Mouse (Mus musculus) limb, embryonic 12.5 days (tissue): Measurements from ENCODE around the gene Runx2. TPM values are rescaled to one million over a fixed set of nuclear protein-coding genes. Genes with fewer than 3 reads are reported as not detected.

Source experiments
- ATAC-seq: fragments of 200-750 bp; cut with Nextera tagmentation; 2 replicates; pipeline ENCODE4 v1.8.0; 2017; ENCODE audit warnings: low read depth, moderate TSS enrichment; ENCODE audit not compliant: insufficient number of reproducible peaks, insufficient read depth, low FRiP score, low TSS enrichment
- H3K27ac ChIP-seq: fragments of 300-500 bp; sonication (generic); 2 replicates; pipeline ENCODE4 v1.5.1; 2016; ENCODE audit warnings: mild to moderate bottlenecking, moderate library complexity
- H3K27me3 ChIP-seq: fragments of 300-500 bp; sonication (generic); 2 replicates; pipeline ENCODE4 v1.6.1; 2016; ENCODE audit warnings: mild to moderate bottlenecking, moderate library complexity
- H3K36me3 ChIP-seq: fragments of 300-500 bp; sonication (generic); 2 replicates; pipeline ENCODE4 v1.6.1; 2016; ENCODE audit warnings: mild to moderate bottlenecking, moderate library complexity
- H3K4me1 ChIP-seq: fragments of 300-500 bp; sonication (generic); replicated peaks from 2 replicates; pipeline ENCODE4 v1.6.1; 2016
- H3K4me2 ChIP-seq: fragments of 300-500 bp; sonication (generic); 2 replicates; pipeline ENCODE4 v1.6.1; 2016; ENCODE audit warnings: mild to moderate bottlenecking, moderate library complexity
- H3K4me3 ChIP-seq: fragments of 300-500 bp; sonication (generic); replicated peaks from 2 replicates; pipeline ENCODE4 v1.5.1; 2016; ENCODE audit warnings: mild to moderate bottlenecking
- H3K9ac ChIP-seq: fragments of 300-500 bp; sonication (generic); replicated peaks from 2 replicates; pipeline ENCODE4 v1.6.1; 2016; ENCODE audit warnings: mild to moderate bottlenecking, moderate library complexity
- H3K9me3 ChIP-seq: fragments of 300-500 bp; sonication (generic); 2 replicates; pipeline ENCODE4 v1.6.1; 2016; ENCODE audit warnings: mild to moderate bottlenecking, moderate library complexity
- WGBS: fragments of 180-500 bp; shearing (Covaris S2); methylation state at CpG from one replicate; pipeline ENCODE4 v1.1.7; 2016; 5-methylcytosine and 5-hydroxymethylcytosine counted together
- polyA plus RNA-seq: library from polyadenylated mRNA; unstranded; fragments of >200 nt; fragmentation: Nextera tagmentation; extraction: Ambion mirVana; gene quantifications from 2 replicates; pipeline ENCODE4 v1.2.1, GENCODE M21; 2016

Gene Runx2
- polyA plus RNA-seq, 1 experiment from 2014 or later = 8.3 TPM

GRCm38 (mm10) chr17:44660121-44660806, 154.3 kb downstream of the Runx2 start:
- Histone ChIP-seq H3K4me3 (no peak overlapping the region), H3K36me3 (no peaks in the 10 kb centered on the region), H3K9me3 (no peaks in the 10 kb centered on the region), H3K9ac (no peak overlapping the region), H3K4me2 (no peak overlapping the region), H3K4me1 (0 out of 2 replicates have a peak, but pooled peaks cover 5% of the 10 kb centered on the region), H3K27me3 (no peaks in the 10 kb centered on the region), H3K27ac (no peak overlapping the region)
- no peak for ATAC-seq
- WGBS = 73% methylated on average over 7 of the region's 7 CpGs

GRCm38 (mm10) chr17:44654503-44654902, 160.1 kb downstream of the Runx2 start:
- ATAC-seq = no peak
- Histone ChIP-seq H3K4me1 (no peaks in the 10 kb centered on the region), H3K36me3 (no peaks in the 10 kb centered on the region)

GRCm38 (mm10) chr17:44653081-44653480, 161.5 kb downstream of the Runx2 start:
- Histone ChIP-seq H3K4me1 (no peaks in the 10 kb centered on the region), H3K9ac (no peak overlapping the region), H3K9me3 (no peaks in the 10 kb centered on the region), H3K4me3 (no peak overlapping the region), H3K4me2 (no peak overlapping the region), H3K27ac (no peak overlapping the region), H3K27me3 (no peaks in the 10 kb centered on the region), H3K36me3 (no peaks in the 10 kb centered on the region)
- ATAC-seq = no peak
- WGBS = 95% methylated on average over 3 of the region's 3 CpGs

More at GRCm38 (mm10) chr17:44654503-44654902, 160.1 kb downstream of the Runx2 start:
- WGBS = 77% methylated on average over 4 of the region's 4 CpGs
- H3K27ac ChIP-seq = no peak overlapping the region
- H3K9me3 ChIP-seq = no peaks in the 10 kb centered on the region
- H3K4me3 ChIP-seq = no peak overlapping the region
- H3K4me2 ChIP-seq = no peak overlapping the region
- no peaks in the 10 kb centered on the region for H3K27me3 ChIP-seq
- no peak overlapping the region for H3K9ac ChIP-seq

- no peak overlapping the region for H3K9ac ChIP-seq
- no peak overlapping the region for H3K4me2 ChIP-seq
- no peak for ATAC-seq
- 91% methylated on average over 7 of the region's 7 CpGs for WGBS
- H3K27ac ChIP-seq = no peak overlapping the region
- no peak overlapping the region for H3K4me3 ChIP-seq
- no peaks in the 10 kb centered on the region for H3K36me3 ChIP-seq
- H3K9me3 ChIP-seq = no peaks in the 10 kb centered on the region
- no peaks in the 10 kb centered on the region for H3K27me3 ChIP-seq
- H3K4me1 ChIP-seq = no peaks in the 10 kb centered on the region
These were observed 162.5 kb downstream of the Runx2 start for GRCm38 (mm10) chr17:44652054-44652453.

- no peak overlapping the region for H3K27ac ChIP-seq
- H3K9me3 ChIP-seq = no peaks in the 10 kb centered on the region
- H3K4me1 ChIP-seq = no peaks in the 10 kb centered on the region
- H3K36me3 ChIP-seq = no peaks in the 10 kb centered on the region
- H3K4me2 ChIP-seq = no peak overlapping the region
- H3K9ac ChIP-seq = no peak overlapping the region
- ATAC-seq = no peak
- no peaks in the 10 kb centered on the region for H3K27me3 ChIP-seq
- 86% methylated on average over 8 of the region's 8 CpGs for WGBS
- H3K4me3 ChIP-seq = no peak overlapping the region
These were observed 163.0 kb downstream of the Runx2 start for GRCm38 (mm10) chr17:44651613-44652012.

- Histone ChIP-seq H3K9ac (no peak overlapping the region), H3K36me3 (no peaks in the 10 kb centered on the region), H3K4me2 (no peak overlapping the region), H3K27me3 (no peaks in the 10 kb centered on the region), H3K9me3 (no peaks in the 10 kb centered on the region), H3K4me1 (no peaks in the 10 kb centered on the region), H3K4me3 (no peak overlapping the region), H3K27ac (no peak overlapping the region)
- no peak for ATAC-seq
- 81% methylated on average over 2 of the region's 2 CpGs for WGBS
These were observed 164.2 kb downstream of the Runx2 start for GRCm38 (mm10) chr17:44650431-44650830.

GRCm38 (mm10) chr17:44649056-44649455, 165.5 kb downstream of the Runx2 start:
- H3K4me1 ChIP-seq = no peaks in the 10 kb centered on the region
- H3K27ac ChIP-seq = no peak overlapping the region
- no peak for ATAC-seq
- no peak overlapping the region for H3K4me3 ChIP-seq
- H3K4me2 ChIP-seq = no peak overlapping the region
- no peaks in the 10 kb centered on the region for H3K9me3 ChIP-seq
- 48% methylated on average over 8 of the region's 8 CpGs for WGBS
- no peaks in the 10 kb centered on the region for H3K27me3 ChIP-seq
- H3K9ac ChIP-seq = no peak overlapping the region
- no peaks in the 10 kb centered on the region for H3K36me3 ChIP-seq

GRCm38 (mm10) chr17:44647916-44648315, 166.7 kb downstream of the Runx2 start:
- no peaks in the 10 kb centered on the region for H3K36me3 ChIP-seq

GRCm38 (mm10) chr17:44645146-44645545, 169.5 kb downstream of the Runx2 start:
- H3K4me2 ChIP-seq = no peak overlapping the region
- H3K4me3 ChIP-seq = no peak overlapping the region
- ATAC-seq = no peak
- no peak overlapping the region for H3K27ac ChIP-seq
- H3K27me3 ChIP-seq = no peaks in the 10 kb centered on the region; the same call in 1 of the 2 replicates
- H3K4me1 ChIP-seq = no peaks in the 10 kb centered on the region
- H3K36me3 ChIP-seq = no peaks in the 10 kb centered on the region
- WGBS = 93% methylated on average over 8 of the region's 8 CpGs
- no peaks in the 10 kb centered on the region for H3K9me3 ChIP-seq
- H3K9ac ChIP-seq = no peak overlapping the region

More at GRCm38 (mm10) chr17:44647916-44648315, 166.7 kb downstream of the Runx2 start:
- Histone ChIP-seq H3K27me3 (no peaks in the 10 kb centered on the region; the same call in 1 of the 2 replicates), H3K4me2 (no peak overlapping the region), H3K4me3 (no peak overlapping the region), H3K9me3 (no peaks in the 10 kb centered on the region), H3K9ac (no peak overlapping the region), H3K4me1 (no peaks in the 10 kb centered on the region), H3K27ac (no peak overlapping the region)
- WGBS = 93% methylated on average over 6 of the region's 6 CpGs
- no peak for ATAC-seq

- Histone ChIP-seq H3K27me3 (peaks cover 3% of the 10 kb centered on the region), H3K4me3 (no peak overlapping the region), H3K9ac (no peak overlapping the region), H3K9me3 (no peaks in the 10 kb centered on the region), H3K36me3 (no peaks in the 10 kb centered on the region), H3K4me2 (no peak overlapping the region), H3K4me1 (no peaks in the 10 kb centered on the region), H3K27ac (no peak overlapping the region)
- no peak for ATAC-seq
- 92% methylated on average over 6 of the region's 6 CpGs for WGBS
These were observed 171.3 kb downstream of the Runx2 start for GRCm38 (mm10) chr17:44643260-44643659.

- H3K4me3 ChIP-seq = no peak overlapping the region
- H3K9me3 ChIP-seq = no peaks in the 10 kb centered on the region
- peaks cover 8% of the 10 kb centered on the region for H3K27me3 ChIP-seq
- WGBS = 73% methylated on average over 4 of the region's 4 CpGs
- H3K4me2 ChIP-seq = no peak overlapping the region
- H3K4me1 ChIP-seq = peaks cover 5% of the 10 kb centered on the region; the same call in 1 of the 2 replicates
- H3K27ac ChIP-seq = no peak overlapping the region
- H3K9ac ChIP-seq = no peak overlapping the region
- ATAC-seq = no peak
- no peaks in the 10 kb centered on the region for H3K36me3 ChIP-seq
These were observed 172.5 kb downstream of the Runx2 start for GRCm38 (mm10) chr17:44642126-44642525.

- H3K4me1 ChIP-seq = peaks cover 5% of the 10 kb centered on the region; the same call in 1 of the 2 replicates
- no peak overlapping the region for H3K4me3 ChIP-seq
- peaks cover 8% of the 10 kb centered on the region for H3K27me3 ChIP-seq
- ATAC-seq = no peak
- 81% methylated on average over 3 of the region's 3 CpGs for WGBS
- no peaks in the 10 kb centered on the region for H3K36me3 ChIP-seq
- no peak overlapping the region for H3K27ac ChIP-seq
- no peak overlapping the region for H3K9ac ChIP-seq
- H3K9me3 ChIP-seq = no peaks in the 10 kb centered on the region
- H3K4me2 ChIP-seq = no peak overlapping the region
These were observed 173.7 kb downstream of the Runx2 start for GRCm38 (mm10) chr17:44640910-44641309.
